Mouse (Mus musculus) small intestine, adult 2 months (tissue): ENCODE data around the gene Rpa1. TPM values are rescaled to one million over a fixed set of nuclear protein-coding genes. Genes with fewer than 3 reads are reported as not detected.

Experiments used
- H3K27ac ChIP-seq: fragments of 200-500 bp; 2 replicates; pipeline ENCODE4 v1.5.1; 2012; ENCODE audit warnings: low read depth, low read length, control low read depth, inconsistent platforms; ENCODE audit not compliant: insufficient read depth
- H3K27me3 ChIP-seq: fragments of 200-500 bp; 2 replicates; pipeline ENCODE4 v1.6.1; 2012; ENCODE audit warnings: mild to moderate bottlenecking, moderate library complexity, low read length, inconsistent platforms; ENCODE audit not compliant: control insufficient read depth, insufficient read depth
- H3K36me3 ChIP-seq: fragments of 200-500 bp; 2 replicates; pipeline ENCODE4 v1.6.1; 2012; ENCODE audit warnings: mild to moderate bottlenecking, low read length, control low read depth, inconsistent platforms; ENCODE audit not compliant: control insufficient read depth, insufficient read depth
- H3K4me1 ChIP-seq: fragments of 200-500 bp; 2 replicates; pipeline ENCODE4 v1.6.1; 2012; ENCODE audit warnings: low read length, inconsistent platforms, mixed read lengths; ENCODE audit not compliant: control insufficient read depth, insufficient read depth, insufficient read length
- H3K4me3 ChIP-seq: fragments of 200-500 bp; 2 replicates; pipeline ENCODE4 v1.5.1; 2012; ENCODE audit warnings: low read depth, mild to moderate bottlenecking, control low read depth, inconsistent platforms, low read length, moderate library complexity
- CTCF ChIP-seq: fragments of 200-500 bp; IDR thresholded peaks from 2 replicates; pipeline ENCODE4 v1.5.1; 2012; ENCODE audit warnings: low read depth, mild to moderate bottlenecking, control low read depth, inconsistent platforms, low read length, moderate library complexity, mixed read lengths; ENCODE audit not compliant: insufficient replicate concordance, insufficient read length; ENCODE audit errors: extremely low read depth
- POLR2A ChIP-seq: fragments of 200-500 bp; IDR thresholded peaks from 2 replicates; pipeline ENCODE4 v1.6.1; 2012; ENCODE audit warnings: low read depth, mild to moderate bottlenecking, control low read depth, inconsistent platforms, low read length, moderate library complexity
- WGBS: fragments of 180-500 bp; shearing (Covaris S2); methylation state at CpG from one replicate; pipeline ENCODE4 v1.1.7; 2018; 5-methylcytosine and 5-hydroxymethylcytosine counted together
- polyA plus RNA-seq: library from polyadenylated mRNA; depleted of rRNA; stranded (reverse); fragments of >200 nt; gene quantifications from 2 replicates; pipeline ENCODE4 v1.2.3, GENCODE M21; 2012

Rpa1 gene
- polyA plus RNA-seq, 1 experiment, result 8.7 TPM

- 84% methylated on average over 5 of the region's 5 CpGs for WGBS
- H3K27ac ChIP-seq, result no peak overlapping the region
Measured at GRCm38 (mm10) chr11:75268492-75268891, 79.6 kb downstream of the Rpa1 start.

GRCm38 (mm10) chr11:75267826-75268281 is 80.3 kb downstream of the Rpa1 start:
- Histone ChIP-seq H3K4me3 (no peak overlapping the region), H3K36me3 (peaks cover 5% of the 10 kb centered on the region; the same call in 1 of the 2 replicates), H3K4me1 (no peaks in the 10 kb centered on the region), H3K27ac (no peak overlapping the region), H3K27me3 (no peaks in the 10 kb centered on the region)
- WGBS, result 72% methylated on average over 9 of the region's 9 CpGs
- no peak for TF ChIP-seq POLR2A
- no peak for TF ChIP-seq CTCF

More at GRCm38 (mm10) chr11:75268492-75268891, 79.6 kb downstream of the Rpa1 start:
- TF ChIP-seq CTCF, result no peak
- TF ChIP-seq POLR2A, result no peak
- H3K36me3 ChIP-seq, result peaks cover 5% of the 10 kb centered on the region; the same call in 1 of the 2 replicates
- no peaks in the 10 kb centered on the region for H3K4me1 ChIP-seq
- no peak overlapping the region for H3K4me3 ChIP-seq
- H3K27me3 ChIP-seq, result no peaks in the 10 kb centered on the region

- no peak overlapping the region for H3K27ac ChIP-seq
Measured at GRCm38 (mm10) chr11:75265545-75265944, 82.6 kb downstream of the Rpa1 start.

GRCm38 (mm10) chr11:75264550-75264949 is 83.6 kb downstream of the Rpa1 start:
- WGBS, result 89% methylated on average over 6 of the region's 6 CpGs
- no peak overlapping the region for H3K27ac ChIP-seq
- H3K36me3 ChIP-seq, result peaks cover 5% of the 10 kb centered on the region; the same call in 1 of the 2 replicates
- no peaks in the 10 kb centered on the region for H3K27me3 ChIP-seq
- H3K4me1 ChIP-seq, result no peaks in the 10 kb centered on the region
- no peak overlapping the region for H3K4me3 ChIP-seq
- TF ChIP-seq POLR2A (no peak), CTCF (no peak)

More at GRCm38 (mm10) chr11:75265545-75265944, 82.6 kb downstream of the Rpa1 start:
- no peaks in the 10 kb centered on the region for H3K27me3 ChIP-seq
- H3K4me3 ChIP-seq, result no peak overlapping the region
- 89% methylated on average over 15 of the region's 15 CpGs for WGBS
- no peaks in the 10 kb centered on the region for H3K4me1 ChIP-seq
- peaks cover 5% of the 10 kb centered on the region; the same call in 1 of the 2 replicates for H3K36me3 ChIP-seq
- TF ChIP-seq POLR2A (no peak), CTCF (no peak)

GRCm38 (mm10) chr11:75263964-75264312 is 84.2 kb downstream of the Rpa1 start:
- H3K4me3 ChIP-seq, result no peak overlapping the region
- H3K27ac ChIP-seq, result no peak overlapping the region
- 72% methylated on average over 6 of the region's 6 CpGs for WGBS
- no peaks in the 10 kb centered on the region for H3K27me3 ChIP-seq
- H3K36me3 ChIP-seq, result peaks cover 5% of the 10 kb centered on the region; the same call in 1 of the 2 replicates
- TF ChIP-seq CTCF, result no peak
- TF ChIP-seq POLR2A, result no peak
- no peaks in the 10 kb centered on the region for H3K4me1 ChIP-seq

- 83% methylated on average over 15 of the region's 15 CpGs for WGBS
- H3K4me3 ChIP-seq, result no peak overlapping the region
- no peak for TF ChIP-seq POLR2A
- no peak for TF ChIP-seq CTCF
- no peaks in the 10 kb centered on the region for H3K27me3 ChIP-seq
- H3K4me1 ChIP-seq, result no peaks in the 10 kb centered on the region
- H3K36me3 ChIP-seq, result peaks cover 5% of the 10 kb centered on the region; the same call in 1 of the 2 replicates
- no peak overlapping the region for H3K27ac ChIP-seq
Measured at GRCm38 (mm10) chr11:75263274-75263963, 84.7 kb downstream of the Rpa1 start.

- TF ChIP-seq POLR2A, result no peak
- no peak for TF ChIP-seq CTCF
- Histone ChIP-seq H3K4me3 (no peak overlapping the region), H3K4me1 (no peaks in the 10 kb centered on the region), H3K36me3 (peaks cover 5% of the 10 kb centered on the region; the same call in 1 of the 2 replicates), H3K27ac (no peak overlapping the region), H3K27me3 (no peaks in the 10 kb centered on the region)
- WGBS, result 49% methylated on average over 5 of the region's 5 CpGs
Measured at GRCm38 (mm10) chr11:75262791-75263190, 85.3 kb downstream of the Rpa1 start.
